In genomic region chr15:27467641-27468040, GRCm38 (mm10) we compare ENCODE assay signal across 8 mouse cellular contexts. TPM values are rescaled to one million over a fixed set of nuclear protein-coding genes. Genes with fewer than 3 reads are reported as not detected.
DNase-seq lines count a peak whose midpoint lies in the region; ATAC-seq lines count a peak whose summit lies in the region.

No protein-coding gene starts in this region.

- peak; percentile 20 for DNase-seq in CD4-positive, CD25-positive, alpha-beta regulatory T cell, adult 2 months (ENCODE audit: low read depth, low spot score)
- DNase-seq in spleen, postnatal 10 days (ENCODE audit: low spot score in 2 of 2): peak; percentile 47 to 51
- DNase-seq in spleen, adult 18-20 months: no peak
- DNase-seq in hindbrain, embryonic 11.5 days (ENCODE audit: low spot score): peak; percentile 25
- DNase-seq in midbrain, embryonic 11.5 days (ENCODE audit: low spot score, missing footprints): no peak
- DNase-seq in urinary bladder, adult 18-20 months (ENCODE audit: low spot score in 2 of 2): no peak

- H3K36me3 ChIP-seq in hindbrain, embryonic 11.5 days (ENCODE audit: control insufficient read depth, insufficient read depth, low read length): no peaks in the 10 kb centered on the region
- no peaks in the 10 kb centered on the region for H3K36me3 ChIP-seq in midbrain, embryonic 11.5 days (ENCODE audit: control insufficient read depth, insufficient read depth, low read length)

- no peaks in the 10 kb centered on the region for H3K4me1 ChIP-seq in hindbrain, embryonic 11.5 days (replicated peaks; ENCODE audit: control insufficient read depth, insufficient read depth, low read length)
- peaks cover 4% of the 10 kb centered on the region; the same call in 1 of the 2 replicates for H3K4me1 ChIP-seq in midbrain, embryonic 11.5 days (ENCODE audit: control insufficient read depth, insufficient read depth, low read length)

- H3K4me2 ChIP-seq in hindbrain, embryonic 11.5 days (replicated peaks; ENCODE audit: low read depth, low read length): peak overlapping the region; percentile 82
- peak overlapping the region; percentile 85 for H3K4me2 ChIP-seq in midbrain, embryonic 11.5 days

- H3K27me3 ChIP-seq in hindbrain, embryonic 11.5 days (ENCODE audit: control insufficient read depth, insufficient read depth, low read length): 0 out of 2 replicates have a peak, but pooled peaks cover 2% of the 10 kb centered on the region
- peaks cover 6% of the 10 kb centered on the region for H3K27me3 ChIP-seq in midbrain, embryonic 11.5 days (ENCODE audit: control insufficient read depth, insufficient read depth, low read length)

- ATAC-seq in CD4-positive, CD25-positive, alpha-beta regulatory T cell, adult 4 months: no peak
- no peak for ATAC-seq in hindbrain, embryonic 11.5 days (ENCODE audit: low FRiP score)
- ATAC-seq in midbrain, embryonic 11.5 days (ENCODE audit: low FRiP score): no peak
- no peak for ATAC-seq in activated CD4-positive, CD25-positive, alpha-beta regulatory T cell, adult 4 months

- no peak overlapping the region for H3K27ac ChIP-seq in hindbrain, embryonic 11.5 days (ENCODE audit: low read depth, low read length)
- H3K27ac ChIP-seq in midbrain, embryonic 11.5 days (ENCODE audit: low read depth, low read length): no peak overlapping the region

- peak overlapping the region; percentile 76 for H3K4me3 ChIP-seq in hindbrain, embryonic 11.5 days (ENCODE audit: low read depth, low read length)
- peak overlapping the region; percentile 71 for H3K4me3 ChIP-seq in midbrain, embryonic 11.5 days (ENCODE audit: low read depth, low read length)

- H3K9me3 ChIP-seq in hindbrain, embryonic 11.5 days (ENCODE audit: control insufficient read depth, low read length): no peaks in the 10 kb centered on the region
- no peaks in the 10 kb centered on the region for H3K9me3 ChIP-seq in midbrain, embryonic 11.5 days (ENCODE audit: control insufficient read depth, low read length)

- H3K9ac ChIP-seq in hindbrain, embryonic 11.5 days (ENCODE audit: low read depth, low read length): peak overlapping the region; percentile 17; the same call in 1 of the 2 replicates
- peak overlapping the region; percentile 90 for H3K9ac ChIP-seq in midbrain, embryonic 11.5 days (ENCODE audit: low read length)

- WGBS in hindbrain, embryonic 11.5 days: 9% methylated on average over 7 of the region's 7 CpGs
- 14% methylated on average over 7 of the region's 7 CpGs for WGBS in midbrain, embryonic 11.5 days

RNA-seq across cellular contexts. Expression of gene Ank, which starts 1.2 kb away (rescaled TPM):
- polyA plus RNA-seq in CD4-positive, CD25-positive, alpha-beta regulatory T cell, adult 4 months (2017; shearing (Covaris generic)): 10 to 100 TPM; 15.2 to 16.9 TPM
- polyA plus RNA-seq in hindbrain, embryonic 11.5 days (2014; fragmentation: Nextera tagmentation; extraction: Ambion mirVana): 12.1 and 13.9 TPM in 2 replicates
- polyA plus RNA-seq in midbrain, embryonic 11.5 days (2014; fragmentation: Nextera tagmentation; extraction: Ambion mirVana): 8.2 and 8.6 TPM in 2 replicates
- 10 to 100 TPM; 11.4 to 12.1 TPM for polyA plus RNA-seq in activated CD4-positive, CD25-positive, alpha-beta regulatory T cell, adult 4 months (2017; shearing (Covaris generic))

Comparison
In these comparisons a context has a peak if more than half of its experiments do, and no peak if none do; other contexts are left out.
1. DNase-seq: peak in CD4-positive, CD25-positive, alpha-beta regulatory T cell, adult 2 months (single experiment), spleen, postnatal 10 days (2 of 2) and hindbrain, embryonic 11.5 days (single experiment); none in spleen, adult 18-20 months (0 of 2), midbrain, embryonic 11.5 days (single experiment) and urinary bladder, adult 18-20 months (0 of 2).